Mouse (Mus musculus): Measurements from ENCODE around the gene Fam222a.

DNA sequence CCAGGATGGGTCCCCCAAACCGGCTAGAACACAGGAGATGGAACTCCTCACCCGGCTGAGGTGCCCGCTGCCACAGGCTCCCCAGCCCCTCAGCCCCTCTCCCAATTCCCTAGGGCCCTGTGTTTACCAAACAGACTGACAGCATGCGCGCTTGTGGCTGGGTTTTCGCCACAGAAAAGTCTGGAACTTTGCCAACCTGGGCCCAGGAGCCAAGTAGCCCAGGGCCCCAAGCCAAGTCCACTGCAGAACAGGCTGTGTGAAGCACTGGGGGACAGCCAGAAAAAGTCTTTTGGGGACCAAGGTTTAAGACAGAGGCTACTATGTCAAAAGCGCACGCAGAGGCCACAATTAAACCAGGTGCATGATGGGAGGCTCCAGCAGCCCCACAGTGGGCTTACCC lies 39.8 kb downstream of the Fam222a start:
- TF ChIP-seq CTCF (IDR thresholded peaks at IDR 0.05; ENCODE audit: low read depth) (no peak), EP300 (optimal IDR thresholded peaks at IDR 0.05) (no peak)
